Mouse (Mus musculus) cortical plate, adult 2 months (tissue): Measurements from ENCODE around the gene Wdr5. TPM values are rescaled to one million over a fixed set of nuclear protein-coding genes. Genes with fewer than 3 reads are reported as not detected.

Experiments
- H3K27ac ChIP-seq: fragments of 200-500 bp; 2 replicates; pipeline ENCODE4 v1.5.1; 2012; ENCODE audit warnings: low read length, control low read depth, inconsistent platforms; ENCODE audit not compliant: insufficient read depth
- H3K4me1 ChIP-seq: fragments of 200-500 bp; 2 replicates; pipeline ENCODE4 v1.6.1; 2011; ENCODE audit warnings: low read length; ENCODE audit not compliant: control insufficient read depth, insufficient read depth
- H3K4me3 ChIP-seq: fragments of 200-500 bp; 2 replicates; pipeline ENCODE4 v1.5.1; 2011; ENCODE audit warnings: mild to moderate bottlenecking, low read length, control low read depth; ENCODE audit not compliant: insufficient read depth
- CTCF ChIP-seq: fragments of 200-500 bp; IDR thresholded peaks from 2 replicates; pipeline ENCODE4 v1.5.1; 2011; ENCODE audit warnings: mild to moderate bottlenecking, control low read depth, low read length; ENCODE audit not compliant: insufficient read depth; ENCODE audit errors: extremely low read depth
- POLR2A ChIP-seq: fragments of 200-500 bp; IDR thresholded peaks from 2 replicates; pipeline ENCODE4 v1.6.1; 2011; ENCODE audit warnings: mild to moderate bottlenecking, low read length, control low read depth; ENCODE audit not compliant: insufficient read depth; ENCODE audit errors: extremely low read depth
- polyA plus RNA-seq: library from polyadenylated mRNA; depleted of rRNA; stranded (reverse); fragments of >200 nt; gene quantifications from 2 replicates; pipeline ENCODE4 v1.2.3, GENCODE M21; 2012

The Wdr5 gene
- polyA plus RNA-seq, 1 experiment = 27.6 TPM

GRCm38 (mm10) chr2:27547326-27547725 lies 32.4 kb downstream of the Wdr5 start:
- Histone ChIP-seq H3K27ac (no peak overlapping the region), H3K4me1 (no peaks in the 10 kb centered on the region; the same call in 1 of the 2 replicates), H3K4me3 (no peak overlapping the region)
- no peak for TF ChIP-seq CTCF

GRCm38 (mm10) chr2:27547986-27548385 lies 33.0 kb downstream of the Wdr5 start:
- Histone ChIP-seq H3K4me1 (no peaks in the 10 kb centered on the region; the same call in 1 of the 2 replicates), H3K27ac (no peak overlapping the region), H3K4me3 (no peak overlapping the region)
- no peak for TF ChIP-seq CTCF
- TF ChIP-seq POLR2A = no peak

GRCm38 (mm10) chr2:27548664-27549369 lies 33.9 kb downstream of the Wdr5 start:
- Histone ChIP-seq H3K4me3 (no peak overlapping the region), H3K4me1 (no peaks in the 10 kb centered on the region; the same call in 1 of the 2 replicates), H3K27ac (no peak overlapping the region)
- TF ChIP-seq CTCF (no peak), POLR2A (no peak)

GRCm38 (mm10) chr2:27552620-27553287 lies 37.8 kb downstream of the Wdr5 start:
- Histone ChIP-seq H3K27ac (no peak overlapping the region), H3K4me1 (no peaks in the 10 kb centered on the region), H3K4me3 (no peak overlapping the region)
- TF ChIP-seq CTCF = peak; percentile 99
- TF ChIP-seq POLR2A = no peak

- Histone ChIP-seq H3K4me3 (no peak overlapping the region), H3K27ac (no peak overlapping the region), H3K4me1 (no peaks in the 10 kb centered on the region)
- TF ChIP-seq POLR2A = no peak
Measured at GRCm38 (mm10) chr2:27554308-27554707, 39.4 kb downstream of the Wdr5 start.

- no peaks in the 10 kb centered on the region for H3K4me1 ChIP-seq
- TF ChIP-seq CTCF (no peak), POLR2A (no peak)
Measured at GRCm38 (mm10) chr2:27556921-27557320, 42.0 kb downstream of the Wdr5 start.

GRCm38 (mm10) chr2:27560708-27561123 lies 45.8 kb downstream of the Wdr5 start:
- TF ChIP-seq CTCF (no peak), POLR2A (no peak)
- Histone ChIP-seq H3K4me1 (no peaks in the 10 kb centered on the region), H3K4me3 (no peak overlapping the region), H3K27ac (no peak overlapping the region)

More at GRCm38 (mm10) chr2:27556921-27557320, 42.0 kb downstream of the Wdr5 start:
- H3K27ac ChIP-seq = no peak overlapping the region
- H3K4me3 ChIP-seq = no peak overlapping the region

- H3K4me3 ChIP-seq = no peak overlapping the region
- no peak overlapping the region for H3K27ac ChIP-seq
- no peaks in the 10 kb centered on the region for H3K4me1 ChIP-seq
- no peak for TF ChIP-seq POLR2A
Measured at GRCm38 (mm10) chr2:27561159-27561558, 46.2 kb downstream of the Wdr5 start.

GRCm38 (mm10) chr2:27561829-27562228 lies 46.9 kb downstream of the Wdr5 start:
- Histone ChIP-seq H3K4me3 (no peak overlapping the region), H3K27ac (no peak overlapping the region), H3K4me1 (no peaks in the 10 kb centered on the region)
- no peak for TF ChIP-seq POLR2A
- no peak for TF ChIP-seq CTCF

GRCm38 (mm10) chr2:27563641-27564148 lies 48.7 kb downstream of the Wdr5 start:
- TF ChIP-seq POLR2A = no peak
- no peak for TF ChIP-seq CTCF
- Histone ChIP-seq H3K27ac (no peak overlapping the region), H3K4me1 (no peaks in the 10 kb centered on the region), H3K4me3 (no peak overlapping the region)
